Mouse (Mus musculus): ENCODE measurements at regions not wholly inside any gene's neighbourhood (a gene's known extent, or its start where the extent isn't known, plus 50 kb on each side); places are given as distances from the start of the nearest gene placed in this dataset.
A peak's percentile ranks its signal among the peaks of the same experiment; 100 is the strongest.

DNA sequence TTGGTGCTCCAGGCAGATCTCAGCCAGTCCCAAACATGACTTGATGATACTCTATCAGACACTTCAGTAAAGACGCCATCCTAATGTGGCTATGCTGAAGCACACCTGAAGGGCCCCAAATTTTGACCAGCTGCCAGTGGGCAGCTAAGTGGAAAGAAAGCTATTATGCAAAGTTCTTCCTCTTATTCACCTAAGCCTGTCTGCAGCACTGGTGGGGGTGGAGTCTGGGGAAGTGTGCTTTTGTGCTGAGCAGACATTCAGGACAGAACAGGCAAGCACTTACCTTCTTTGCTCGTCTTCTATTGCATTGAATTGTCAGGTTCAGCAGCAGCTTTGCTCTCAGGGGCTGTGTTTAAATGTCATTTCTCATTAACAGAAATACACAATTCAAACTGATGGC is 200.7 kb downstream of the Pla2g4a start:
- no peaks in the 10 kb centered on the region for H3K27me3 ChIP-seq (ENCODE audit: control insufficient read depth, insufficient read depth, low read length)
- no peak overlapping the region for H3K4me3 ChIP-seq (ENCODE audit: low read depth, low read length)
- H3K27ac ChIP-seq (ENCODE audit: low read depth, low read length): no peak overlapping the region
- ATAC-seq (ENCODE audit: low FRiP score) (no peak), DNase-seq (ENCODE audit: low spot score, missing footprints) (no peak)
- WGBS: 57% methylated on average over 2 of the region's 2 CpGs
- no peak overlapping the region for H3K9ac ChIP-seq (ENCODE audit: low read length)
- H3K4me1 ChIP-seq (ENCODE audit: control insufficient read depth, insufficient read depth, low read length): no peaks in the 10 kb centered on the region
- no peak overlapping the region for H3K4me2 ChIP-seq
- H3K9me3 ChIP-seq (ENCODE audit: control insufficient read depth, low read length): no peaks in the 10 kb centered on the region
- no peaks in the 10 kb centered on the region for H3K36me3 ChIP-seq (ENCODE audit: control insufficient read depth, insufficient read depth, low read length)

DNA sequence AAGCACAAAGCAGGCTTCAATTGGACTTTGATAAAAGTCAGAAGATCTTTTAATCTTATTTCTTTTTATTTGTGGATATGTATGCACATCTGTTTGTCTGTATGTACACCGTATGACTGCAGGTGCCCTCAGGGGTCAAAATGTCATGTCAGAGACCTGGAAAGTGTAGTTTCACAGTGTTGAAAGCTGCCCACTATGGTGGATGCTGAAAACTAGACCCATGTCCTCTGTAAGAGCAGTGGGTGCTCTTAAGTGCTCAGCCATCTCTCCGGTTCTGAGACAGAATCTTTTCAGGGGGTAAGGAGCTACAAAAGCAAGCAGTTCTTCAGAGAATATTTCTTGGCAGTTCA is 202.3 kb downstream of the Pla2g4a start:
- Histone ChIP-seq H3K27me3 (ENCODE audit: control insufficient read depth, insufficient read depth, low read length) (no peaks in the 10 kb centered on the region), H3K4me1 (ENCODE audit: control insufficient read depth, insufficient read depth, low read length) (no peaks in the 10 kb centered on the region), H3K4me3 (ENCODE audit: low read depth, low read length) (no peak overlapping the region), H3K36me3 (ENCODE audit: control insufficient read depth, insufficient read depth, low read length) (no peaks in the 10 kb centered on the region), H3K9ac (ENCODE audit: low read length) (no peak overlapping the region), H3K27ac (ENCODE audit: low read depth, low read length) (no peak overlapping the region), H3K9me3 (ENCODE audit: control insufficient read depth, low read length) (no peaks in the 10 kb centered on the region), H3K4me2 (no peak overlapping the region)
- ATAC-seq (ENCODE audit: low FRiP score) (peak; percentile 52; the same call in 1 of the 2 replicates), DNase-seq (ENCODE audit: low spot score, missing footprints) (no peak)
- 85% methylated on average over 2 of the region's 2 CpGs for WGBS

DNA sequence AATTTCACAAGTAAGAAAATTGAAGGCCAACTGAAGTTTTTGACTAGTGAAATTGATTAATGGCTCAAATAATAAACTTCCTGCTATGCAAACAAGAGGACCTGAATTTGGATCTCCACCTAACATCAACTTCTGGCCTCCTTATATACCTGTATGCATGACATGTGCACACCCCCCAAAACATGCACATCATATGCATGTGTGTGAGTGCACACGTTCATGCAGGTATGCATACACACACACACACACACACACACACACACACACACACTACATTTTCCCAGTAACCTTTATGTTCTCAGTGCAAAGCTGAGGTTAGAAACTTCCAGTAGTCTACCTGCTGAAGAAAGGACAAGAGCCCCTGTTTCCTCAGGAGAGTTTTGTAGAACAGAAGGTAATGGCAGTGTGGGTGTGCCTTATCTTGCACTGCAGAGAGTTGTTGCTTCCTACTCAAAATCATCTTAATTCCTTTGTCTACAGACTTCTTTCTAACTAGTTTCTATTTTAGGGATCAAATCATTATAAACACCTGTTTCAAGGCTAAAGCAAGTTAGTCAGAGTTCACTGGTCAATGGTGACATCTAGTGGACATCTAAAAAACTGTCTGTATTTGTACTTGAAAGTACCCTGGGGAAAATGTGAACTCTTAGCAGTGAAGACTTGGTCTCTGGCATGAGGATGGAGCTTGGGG is 202.9 kb downstream of the Pla2g4a start:
- Histone ChIP-seq H3K9me3 (ENCODE audit: control insufficient read depth, low read length) (no peaks in the 10 kb centered on the region), H3K9ac (ENCODE audit: low read length) (no peak overlapping the region), H3K27me3 (ENCODE audit: control insufficient read depth, insufficient read depth, low read length) (no peaks in the 10 kb centered on the region), H3K27ac (ENCODE audit: low read depth, low read length) (no peak overlapping the region), H3K4me3 (ENCODE audit: low read depth, low read length) (no peak overlapping the region), H3K4me2 (no peak overlapping the region), H3K4me1 (ENCODE audit: control insufficient read depth, insufficient read depth, low read length) (no peaks in the 10 kb centered on the region), H3K36me3 (ENCODE audit: control insufficient read depth, insufficient read depth, low read length) (no peaks in the 10 kb centered on the region)
- ATAC-seq (ENCODE audit: low FRiP score) (peak; percentile 70; the same call in 1 of the 2 replicates), DNase-seq (ENCODE audit: low spot score, missing footprints) (peak; percentile 87)
- 87% methylated on average over 1 of the region's 1 CpGs for WGBS

DNA sequence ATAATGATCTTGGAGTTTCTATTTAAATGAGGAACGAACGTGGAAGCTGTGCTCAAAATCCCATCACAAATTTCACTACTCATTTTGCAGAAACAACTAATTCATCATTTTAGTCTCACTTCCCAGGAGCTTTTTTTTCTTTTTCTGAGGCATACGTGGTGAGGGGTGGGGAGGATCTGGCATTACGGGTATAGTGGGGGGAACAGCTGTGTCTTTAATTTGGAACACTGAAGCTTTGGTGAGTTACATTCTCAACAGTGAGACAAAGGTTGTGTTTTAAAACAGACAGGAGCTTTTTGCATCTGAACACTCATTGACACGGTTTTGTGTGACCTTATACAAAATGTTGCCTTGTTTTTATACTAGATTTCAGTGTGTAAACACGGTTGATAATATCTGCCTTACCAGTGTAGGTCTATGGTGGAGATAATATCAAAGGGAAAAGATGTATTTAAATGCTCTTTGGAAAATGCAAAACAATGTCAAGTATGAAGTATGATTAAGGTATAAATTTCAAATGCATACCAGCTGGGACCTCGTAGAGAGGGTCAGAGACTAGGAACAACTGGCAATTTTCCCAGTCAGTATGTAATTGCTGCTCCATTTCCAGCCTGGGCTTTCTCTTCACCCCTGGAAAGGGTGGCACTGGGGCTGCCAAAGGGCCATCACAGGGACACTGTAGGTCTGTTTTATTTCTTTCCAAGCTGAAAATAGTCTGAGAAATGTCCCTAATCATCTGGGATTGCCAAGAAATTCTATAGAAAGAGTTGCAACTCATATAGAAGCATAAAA is 207.6 kb downstream of the Pla2g4a start:
- 85% methylated on average over 7 of the region's 7 CpGs for WGBS
- no peak for DNase-seq (ENCODE audit: low spot score, missing footprints)

DNA sequence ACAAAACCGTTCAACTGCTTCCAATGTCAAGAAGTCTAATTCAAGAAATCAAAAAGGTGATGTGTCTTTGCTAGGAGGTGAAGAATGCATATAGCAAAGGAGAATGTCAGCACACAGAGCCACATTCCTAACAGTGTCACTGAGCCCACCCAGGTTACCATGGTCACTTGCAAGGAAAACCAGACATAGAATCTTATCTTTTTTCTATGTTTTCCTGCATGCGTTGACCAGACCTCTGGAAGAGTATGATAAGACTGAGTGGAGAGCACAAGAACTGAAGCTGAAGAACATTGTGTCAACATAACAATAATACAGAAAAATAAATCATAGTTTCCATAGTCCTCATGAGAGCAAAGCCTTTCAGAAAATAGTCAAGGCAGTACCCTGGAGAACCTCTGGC is 211.7 kb downstream of the Pla2g4a start:
- H3K4me2 ChIP-seq: no peak overlapping the region
- no peak overlapping the region for H3K9ac ChIP-seq (ENCODE audit: low read length)
- H3K36me3 ChIP-seq (ENCODE audit: control insufficient read depth, insufficient read depth, low read length): no peaks in the 10 kb centered on the region
- H3K9me3 ChIP-seq (ENCODE audit: control insufficient read depth, low read length): no peaks in the 10 kb centered on the region
- no peak for DNase-seq (ENCODE audit: low spot score, missing footprints)
- H3K4me3 ChIP-seq (ENCODE audit: low read depth, low read length): no peak overlapping the region
- no peaks in the 10 kb centered on the region for H3K4me1 ChIP-seq (ENCODE audit: control insufficient read depth, insufficient read depth, low read length)
- ATAC-seq (ENCODE audit: low FRiP score): no peak
- no peaks in the 10 kb centered on the region for H3K27me3 ChIP-seq (ENCODE audit: control insufficient read depth, insufficient read depth, low read length)
- H3K27ac ChIP-seq (ENCODE audit: low read depth, low read length): no peak overlapping the region
- 88% methylated on average over 2 of the region's 2 CpGs for WGBS

More for the DNA sequence above, 207.6 kb downstream of the Pla2g4a start:
- Histone ChIP-seq H3K27ac (ENCODE audit: low read depth, low read length) (no peak overlapping the region), H3K9ac (ENCODE audit: low read length) (no peak overlapping the region), H3K4me2 (no peak overlapping the region), H3K4me1 (ENCODE audit: control insufficient read depth, insufficient read depth, low read length) (no peaks in the 10 kb centered on the region), H3K9me3 (ENCODE audit: control insufficient read depth, low read length) (no peaks in the 10 kb centered on the region), H3K4me3 (ENCODE audit: low read depth, low read length) (no peak overlapping the region), H3K36me3 (ENCODE audit: control insufficient read depth, insufficient read depth, low read length) (no peaks in the 10 kb centered on the region), H3K27me3 (ENCODE audit: control insufficient read depth, insufficient read depth, low read length) (no peaks in the 10 kb centered on the region)
- no peak for ATAC-seq (ENCODE audit: low FRiP score)

DNA sequence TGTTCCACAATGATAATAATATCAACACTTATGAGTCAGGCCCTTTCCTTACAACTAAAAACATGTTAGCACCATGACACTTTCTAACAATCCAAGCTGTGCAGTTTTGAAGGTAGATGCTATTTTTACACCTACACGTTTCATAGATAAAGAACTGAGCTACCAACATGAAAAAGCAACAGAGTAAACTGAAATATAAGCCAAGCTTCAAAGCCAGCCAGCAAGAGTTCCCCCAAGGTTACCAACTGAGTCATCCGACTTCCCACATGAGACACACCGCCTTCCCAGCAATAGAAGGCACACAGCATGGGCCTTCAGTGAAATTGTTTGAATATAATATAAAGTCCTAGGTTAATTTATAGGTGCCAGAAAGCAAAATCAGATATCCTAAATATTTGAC is 222.1 kb downstream of the Pla2g4a start:
- 79% methylated on average over 3 of the region's 3 CpGs for WGBS
- H3K4me1 ChIP-seq (ENCODE audit: control insufficient read depth, insufficient read depth, low read length): no peaks in the 10 kb centered on the region
- ATAC-seq (ENCODE audit: low FRiP score): no peak

DNA sequence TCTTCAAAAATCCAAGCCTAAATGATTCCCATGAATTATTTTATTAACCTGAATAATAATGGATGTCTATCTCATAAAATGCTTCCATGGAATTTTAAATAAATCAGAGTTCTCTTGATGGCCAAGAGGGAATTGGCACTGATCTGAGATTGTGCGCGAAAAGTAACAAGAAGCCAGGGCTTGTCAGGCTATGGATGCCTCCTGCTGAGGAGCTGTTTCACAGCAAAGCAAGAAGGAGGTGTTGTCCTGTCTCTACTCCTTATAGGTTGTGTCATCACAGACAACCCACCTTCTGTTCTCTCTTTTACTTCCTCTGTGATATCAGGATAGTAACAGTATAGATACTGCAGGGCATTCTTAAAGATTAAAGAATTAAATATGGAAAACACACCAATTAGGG is 226.8 kb downstream of the Pla2g4a start:
- DNase-seq (ENCODE audit: low spot score, missing footprints): no peak
- WGBS: 80% methylated on average over 2 of the region's 2 CpGs

More for the DNA sequence above, 222.1 kb downstream of the Pla2g4a start:
- no peaks in the 10 kb centered on the region for H3K9me3 ChIP-seq (ENCODE audit: control insufficient read depth, low read length)
- H3K9ac ChIP-seq (ENCODE audit: low read length): no peak overlapping the region
- no peaks in the 10 kb centered on the region for H3K36me3 ChIP-seq (ENCODE audit: control insufficient read depth, insufficient read depth, low read length)
- no peak overlapping the region for H3K4me2 ChIP-seq
- H3K4me3 ChIP-seq (ENCODE audit: low read depth, low read length): no peak overlapping the region
- H3K27me3 ChIP-seq (ENCODE audit: control insufficient read depth, insufficient read depth, low read length): no peaks in the 10 kb centered on the region
- no peak for DNase-seq (ENCODE audit: low spot score, missing footprints)
- no peak overlapping the region for H3K27ac ChIP-seq (ENCODE audit: low read depth, low read length)

DNA sequence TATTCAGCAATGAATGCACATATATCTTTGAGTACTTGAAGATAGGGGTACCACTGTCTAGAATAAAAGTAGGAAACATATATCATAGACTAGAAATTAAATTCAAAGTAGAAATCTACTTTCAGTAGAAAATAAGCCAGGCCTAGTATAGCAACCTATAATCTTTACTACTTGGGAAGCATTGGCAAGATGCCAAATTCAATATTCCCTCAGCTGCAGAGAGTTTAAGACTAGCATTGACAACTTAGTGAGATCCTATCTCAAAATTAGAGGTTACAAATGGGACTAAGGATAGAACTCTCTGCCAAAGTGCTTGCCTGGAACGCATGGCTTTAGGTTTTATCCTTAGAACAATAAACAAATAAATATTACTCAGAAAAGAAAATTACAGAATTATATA is 245.9 kb downstream of the Pla2g4a start:
- no peaks in the 10 kb centered on the region for H3K36me3 ChIP-seq (ENCODE audit: control insufficient read depth, insufficient read depth, low read length)
- no peak overlapping the region for H3K4me2 ChIP-seq
- no peaks in the 10 kb centered on the region for H3K9me3 ChIP-seq (ENCODE audit: control insufficient read depth, low read length)
- no peak overlapping the region for H3K4me3 ChIP-seq (ENCODE audit: low read depth, low read length)
- no peak for ATAC-seq (ENCODE audit: low FRiP score)
- DNase-seq (ENCODE audit: low spot score, missing footprints): no peak
- no peaks in the 10 kb centered on the region for H3K4me1 ChIP-seq (ENCODE audit: control insufficient read depth, insufficient read depth, low read length)
- no peak overlapping the region for H3K27ac ChIP-seq (ENCODE audit: low read depth, low read length)
- no peak overlapping the region for H3K9ac ChIP-seq (ENCODE audit: low read length)
- WGBS: 84% methylated on average over 1 of the region's 1 CpGs
- H3K27me3 ChIP-seq (ENCODE audit: control insufficient read depth, insufficient read depth, low read length): no peaks in the 10 kb centered on the region

More for the DNA sequence above, 226.8 kb downstream of the Pla2g4a start:
- Histone ChIP-seq H3K27ac (ENCODE audit: low read depth, low read length) (no peak overlapping the region), H3K27me3 (ENCODE audit: control insufficient read depth, insufficient read depth, low read length) (no peaks in the 10 kb centered on the region), H3K4me3 (ENCODE audit: low read depth, low read length) (no peak overlapping the region), H3K4me2 (no peak overlapping the region), H3K9me3 (ENCODE audit: control insufficient read depth, low read length) (no peaks in the 10 kb centered on the region), H3K36me3 (ENCODE audit: control insufficient read depth, insufficient read depth, low read length) (no peaks in the 10 kb centered on the region), H3K4me1 (ENCODE audit: control insufficient read depth, insufficient read depth, low read length) (no peaks in the 10 kb centered on the region), H3K9ac (ENCODE audit: low read length) (no peak overlapping the region)
- no peak for ATAC-seq (ENCODE audit: low FRiP score)

DNA sequence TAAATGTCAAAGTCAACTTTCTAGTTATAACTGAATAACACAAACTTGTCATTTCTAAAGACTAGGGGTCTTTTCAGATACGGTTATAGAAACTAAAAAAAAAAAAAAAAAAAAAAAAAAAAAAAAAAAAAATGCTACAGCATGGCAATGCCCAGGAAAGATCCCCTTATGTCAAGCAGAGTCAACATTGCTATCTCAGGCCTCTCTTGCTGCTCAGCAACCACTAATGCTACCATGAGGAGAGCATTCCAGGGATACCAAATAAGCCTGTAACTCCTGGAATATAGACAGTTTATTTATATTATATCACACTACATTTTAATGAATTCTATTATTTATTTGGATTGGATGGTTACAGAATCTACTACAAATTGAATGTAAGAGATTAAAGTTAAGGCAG is 248.8 kb downstream of the Pla2g4a start:
- Histone ChIP-seq H3K4me2 (no peak overlapping the region), H3K9ac (ENCODE audit: low read length) (no peak overlapping the region)
- WGBS: 78% methylated on average over 1 of the region's 1 CpGs

More for the DNA sequence above, 248.8 kb downstream of the Pla2g4a start:
- Histone ChIP-seq H3K27ac (ENCODE audit: low read depth, low read length) (no peak overlapping the region), H3K4me1 (ENCODE audit: control insufficient read depth, insufficient read depth, low read length) (no peaks in the 10 kb centered on the region), H3K4me3 (ENCODE audit: low read depth, low read length) (no peak overlapping the region), H3K27me3 (ENCODE audit: control insufficient read depth, insufficient read depth, low read length) (no peaks in the 10 kb centered on the region), H3K9me3 (ENCODE audit: control insufficient read depth, low read length) (no peaks in the 10 kb centered on the region), H3K36me3 (ENCODE audit: control insufficient read depth, insufficient read depth, low read length) (no peaks in the 10 kb centered on the region)
- ATAC-seq (ENCODE audit: low FRiP score): no peak
- DNase-seq (ENCODE audit: low spot score, missing footprints): no peak

Measured in midbrain, embryonic 11.5 days (tissue).